Mouse (Mus musculus) embryonic fibroblast, embryonic 13.5 days (primary cell): ENCODE data around the gene Dnah17.

Experiments
- CTCF ChIP-seq: IDR thresholded peaks from 2 replicates; pipeline ENCODE4 v1.5.1; 2011; ENCODE audit warnings: mild to moderate bottlenecking, control low read depth, low read length, moderate library complexity, borderline replicate concordance; ENCODE audit not compliant: insufficient read depth
- POLR2A ChIP-seq: IDR thresholded peaks from 2 replicates; pipeline ENCODE4 v1.6.1; 2011; ENCODE audit warnings: low read depth, mild to moderate bottlenecking, control low read depth, low read length, moderate library complexity

DNA sequence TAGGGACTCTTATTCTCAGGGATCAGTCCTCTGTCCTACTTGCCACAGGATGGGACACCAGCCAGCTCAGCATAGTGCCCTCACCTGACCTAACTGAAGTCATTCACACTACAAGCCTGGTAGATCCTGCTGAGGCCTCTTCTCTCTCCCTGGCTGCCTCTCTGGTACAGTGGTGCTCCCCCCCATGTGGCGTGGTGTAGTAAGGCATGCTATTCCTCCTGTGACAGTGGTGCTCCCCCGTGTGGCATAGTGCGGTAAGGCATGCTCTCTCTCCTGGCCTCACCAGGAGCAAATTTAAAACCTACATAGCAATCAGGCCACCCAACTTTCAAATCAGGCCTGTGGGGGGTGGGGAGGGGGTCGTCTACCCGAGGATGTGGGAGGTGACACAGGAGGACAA lies 26.4 kb downstream of the Dnah17 start:
- peak; percentile 100 for TF ChIP-seq CTCF
- TF ChIP-seq POLR2A = no peak
